Mouse (Mus musculus): ENCODE data around the gene Olfr1047. TPM values are rescaled to one million over a fixed set of nuclear protein-coding genes. Genes with fewer than 3 reads are reported as not detected.

Olfr1047 gene
- polyA plus RNA-seq, 1 experiment from 2014 or later = not detected

GRCm38 (mm10) chr2:86195863-86196262 is 35.3 kb downstream of the Olfr1047 start:
- TF ChIP-seq EP300 (optimal IDR thresholded peaks at IDR 0.05) = no peak
- no peak for TF ChIP-seq CTCF (IDR thresholded peaks at IDR 0.05; ENCODE audit: low read depth)
- H3K9ac ChIP-seq (ENCODE audit: low read length) = no peak overlapping the region
- H3K27me3 ChIP-seq (ENCODE audit: control insufficient read depth, insufficient read depth, low read length) = no peaks in the 10 kb centered on the region
- no peak overlapping the region for H3K4me2 ChIP-seq (replicated peaks; ENCODE audit: low read depth)
- ATAC-seq (ENCODE audit: low FRiP score, low TSS enrichment) (no peak), DNase-seq (ENCODE audit: low spot score) (no peak)
- no peaks in the 10 kb centered on the region for H3K9me3 ChIP-seq (ENCODE audit: control insufficient read depth, low read length)
- WGBS = 41% methylated on average over 1 of the region's 1 CpGs
- H3K4me3 ChIP-seq (ENCODE audit: low read depth, low read length) = no peak overlapping the region
- H3K4me1 ChIP-seq (replicated peaks; ENCODE audit: control insufficient read depth, insufficient read depth) = no peaks in the 10 kb centered on the region
- no peak overlapping the region for H3K27ac ChIP-seq (replicated peaks)
- H3K36me3 ChIP-seq (ENCODE audit: control insufficient read depth, insufficient read depth, low read length) = no peaks in the 10 kb centered on the region

DNA sequence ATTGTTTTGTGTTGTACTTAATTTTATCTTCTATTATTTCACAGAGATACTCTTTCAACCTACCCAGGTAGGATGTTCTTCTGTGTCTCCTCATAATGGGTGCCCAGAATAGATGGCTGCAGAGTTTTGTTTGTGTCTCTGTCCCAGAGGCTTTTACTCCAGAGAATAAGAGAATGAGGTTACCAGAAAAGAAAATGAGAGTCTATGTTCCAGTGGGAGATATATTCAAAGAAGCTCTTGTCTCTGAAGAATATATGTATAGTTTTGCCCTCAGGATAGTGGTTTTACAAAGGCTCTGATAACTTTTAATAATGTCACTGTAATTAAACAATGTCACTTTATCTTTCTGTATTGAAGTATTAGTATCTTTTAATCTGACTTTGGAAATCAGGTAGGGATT is 45.6 kb downstream of the Olfr1047 start, which contains the start of gene Olfr52:
TSS of gene Olfr52 (minus strand) at position 101 of the 400 bp plus-strand sequence.
- no peak for TF ChIP-seq CTCF (IDR thresholded peaks at IDR 0.05; ENCODE audit: low read depth)
- no peak for TF ChIP-seq EP300 (optimal IDR thresholded peaks at IDR 0.05)
- Histone ChIP-seq H3K4me2 (replicated peaks; ENCODE audit: low read depth) (no peak within 1 kb of the TSS), H3K36me3 (ENCODE audit: control insufficient read depth, insufficient read depth, low read length) (no peaks in the 10 kb centered on the region), H3K27me3 (ENCODE audit: control insufficient read depth, insufficient read depth, low read length) (no peaks in the 10 kb centered on the region), H3K27ac (replicated peaks) (no peak within 1 kb of the TSS), H3K4me3 (ENCODE audit: low read depth, low read length) (no peak within 1 kb of the TSS), H3K9me3 (ENCODE audit: control insufficient read depth, low read length) (no peaks in the 10 kb centered on the region), H3K4me1 (replicated peaks; ENCODE audit: control insufficient read depth, insufficient read depth) (no peaks in the 10 kb centered on the region), H3K9ac (ENCODE audit: low read length) (no peak within 1 kb of the TSS)
- ATAC-seq (ENCODE audit: low FRiP score, low TSS enrichment) (no peak), DNase-seq (ENCODE audit: low spot score) (no peak)

DNA sequence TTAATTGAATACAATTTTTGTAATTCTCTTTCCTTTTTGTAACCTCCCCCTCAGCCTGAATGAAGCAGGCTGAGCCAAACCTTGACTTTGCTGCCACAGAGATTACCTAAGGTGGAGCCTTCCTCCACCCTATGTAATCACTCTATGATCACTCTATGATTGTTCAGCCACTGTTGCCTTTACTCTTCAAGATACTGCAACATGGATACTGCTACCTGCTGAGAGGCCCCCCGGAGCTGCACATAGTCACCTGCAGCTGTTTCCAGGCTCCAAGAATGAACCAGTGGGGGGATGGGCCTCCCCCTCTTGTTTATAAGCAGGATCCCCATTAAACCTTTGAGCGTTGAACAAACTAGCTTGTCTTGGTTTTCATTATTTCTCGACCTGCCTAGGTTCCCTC is 51.3 kb downstream of the Olfr1047 start:
- no peaks in the 10 kb centered on the region for H3K4me1 ChIP-seq (replicated peaks; ENCODE audit: control insufficient read depth, insufficient read depth)
- no peak for ATAC-seq (ENCODE audit: low FRiP score, low TSS enrichment)
- H3K9ac ChIP-seq (ENCODE audit: low read length) = no peak overlapping the region
- WGBS = 72% methylated on average over 3 of the region's 3 CpGs
- no peak overlapping the region for H3K27ac ChIP-seq (replicated peaks)
- TF ChIP-seq CTCF (IDR thresholded peaks at IDR 0.05; ENCODE audit: low read depth) (no peak), EP300 (optimal IDR thresholded peaks at IDR 0.05) (no peak)
- no peak overlapping the region for H3K4me2 ChIP-seq (replicated peaks; ENCODE audit: low read depth)
- no peaks in the 10 kb centered on the region for H3K36me3 ChIP-seq (ENCODE audit: control insufficient read depth, insufficient read depth, low read length)
- no peaks in the 10 kb centered on the region for H3K27me3 ChIP-seq (ENCODE audit: control insufficient read depth, insufficient read depth, low read length)
- no peak overlapping the region for H3K4me3 ChIP-seq (ENCODE audit: low read depth, low read length)
- no peaks in the 10 kb centered on the region for H3K9me3 ChIP-seq (ENCODE audit: control insufficient read depth, low read length)
- no peak for DNase-seq (ENCODE audit: low spot score)

DNA sequence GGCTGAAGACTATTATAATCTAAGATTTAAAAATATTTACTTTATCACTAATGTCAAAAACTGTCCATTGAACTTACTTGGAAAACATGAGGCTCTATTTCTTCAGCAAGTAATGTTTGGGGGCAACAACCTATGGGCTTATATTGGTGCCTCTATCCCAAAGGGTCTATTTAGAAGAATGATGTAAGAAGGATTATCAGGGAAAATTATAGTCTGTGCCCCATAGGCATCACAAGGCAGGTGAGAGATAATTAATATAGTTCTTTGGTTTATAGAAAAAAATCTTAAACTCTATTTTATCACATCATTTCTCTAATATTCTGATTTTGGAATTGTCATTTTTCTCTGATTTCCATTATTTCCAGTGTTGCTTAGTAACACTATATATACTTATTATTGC is 53.5 kb downstream of the Olfr1047 start, which contains the start of gene Olfr1044:
TSS of gene Olfr1044 (minus strand) at position 101 of the 400 bp plus-strand sequence.
- Histone ChIP-seq H3K9ac (ENCODE audit: low read length) (no peak within 1 kb of the TSS), H3K36me3 (ENCODE audit: control insufficient read depth, insufficient read depth, low read length) (no peaks in the 10 kb centered on the region), H3K4me3 (ENCODE audit: low read depth, low read length) (no peak within 1 kb of the TSS), H3K9me3 (ENCODE audit: control insufficient read depth, low read length) (no peaks in the 10 kb centered on the region), H3K4me1 (replicated peaks; ENCODE audit: control insufficient read depth, insufficient read depth) (no peaks in the 10 kb centered on the region), H3K27ac (replicated peaks) (no peak within 1 kb of the TSS), H3K27me3 (ENCODE audit: control insufficient read depth, insufficient read depth, low read length) (no peaks in the 10 kb centered on the region), H3K4me2 (replicated peaks; ENCODE audit: low read depth) (no peak within 1 kb of the TSS)
- no peak for TF ChIP-seq CTCF (IDR thresholded peaks at IDR 0.05; ENCODE audit: low read depth)
- TF ChIP-seq EP300 (optimal IDR thresholded peaks at IDR 0.05) = no peak
- DNase-seq (ENCODE audit: low spot score) (no peak), ATAC-seq (ENCODE audit: low FRiP score, low TSS enrichment) (no peak)

Other genes starting within 250 kb of the Olfr1047 start
- not detected in 2 replicates for gene Olfr1031, start 241.1 kb downstream of the Olfr1047 start, polyA plus RNA-seq (2015; fragmentation: Nextera tagmentation; extraction: Ambion mirVana)
- not detected in 2 replicates for gene Olfr1032, start 225.9 kb downstream of the Olfr1047 start, polyA plus RNA-seq (2015; fragmentation: Nextera tagmentation; extraction: Ambion mirVana)
- 1.9 and 2.5 TPM in 2 replicates for gene Olfr1033, start 210.8 kb downstream of the Olfr1047 start, polyA plus RNA-seq (2015; fragmentation: Nextera tagmentation; extraction: Ambion mirVana)
- gene Olfr1034, start 185.5 kb downstream of the Olfr1047 start, polyA plus RNA-seq (2015; fragmentation: Nextera tagmentation; extraction: Ambion mirVana) = 0.01 and 0.02 TPM in 2 replicates
- gene Olfr1036, start 157.4 kb downstream of the Olfr1047 start, polyA plus RNA-seq (2015; fragmentation: Nextera tagmentation; extraction: Ambion mirVana) = not detected in 2 replicates
- not detected in 2 replicates for gene Olfr1037, start 144.0 kb downstream of the Olfr1047 start, polyA plus RNA-seq (2015; fragmentation: Nextera tagmentation; extraction: Ambion mirVana)
- not detected in 2 replicates for gene Olfr1039, start 95.5 kb downstream of the Olfr1047 start, polyA plus RNA-seq (2015; fragmentation: Nextera tagmentation; extraction: Ambion mirVana)
- gene Olfr1040, start 84.7 kb downstream of the Olfr1047 start, polyA plus RNA-seq (2015; fragmentation: Nextera tagmentation; extraction: Ambion mirVana) = not detected in 2 replicates
- 0.01 TPM in 1 of 2 replicates, not detected in the other for gene Olfr1042, start 69.6 kb downstream of the Olfr1047 start, polyA plus RNA-seq (2015; fragmentation: Nextera tagmentation; extraction: Ambion mirVana)
- not detected in 2 replicates for gene Olfr1043, start 63.9 kb downstream of the Olfr1047 start, polyA plus RNA-seq (2015; fragmentation: Nextera tagmentation; extraction: Ambion mirVana)
- gene Olfr1044, start 53.6 kb downstream of the Olfr1047 start, polyA plus RNA-seq (2015; fragmentation: Nextera tagmentation; extraction: Ambion mirVana) = not detected in 2 replicates
- 0.05 TPM in 1 of 2 replicates, not detected in the other for gene Olfr52, start 45.7 kb downstream of the Olfr1047 start, polyA plus RNA-seq (2015; fragmentation: Nextera tagmentation; extraction: Ambion mirVana)
- not detected in 2 replicates for gene Olfr1045, start 28.4 kb downstream of the Olfr1047 start, polyA plus RNA-seq (2015; fragmentation: Nextera tagmentation; extraction: Ambion mirVana)
- gene Olfr1046, start 12.1 kb downstream of the Olfr1047 start, polyA plus RNA-seq (2015; fragmentation: Nextera tagmentation; extraction: Ambion mirVana) = not detected in 2 replicates
- not detected in 2 replicates for gene Olfr1048, start 8.9 kb upstream of the Olfr1047 start, polyA plus RNA-seq (2015; fragmentation: Nextera tagmentation; extraction: Ambion mirVana)
- not detected in 2 replicates for gene Olfr1049, start 26.9 kb upstream of the Olfr1047 start, polyA plus RNA-seq (2015; fragmentation: Nextera tagmentation; extraction: Ambion mirVana)
- gene Olfr1051, start 47.7 kb upstream of the Olfr1047 start, polyA plus RNA-seq (2015; fragmentation: Nextera tagmentation; extraction: Ambion mirVana) = not detected in 2 replicates
- gene Olfr1052, start 61.1 kb upstream of the Olfr1047 start, polyA plus RNA-seq (2015; fragmentation: Nextera tagmentation; extraction: Ambion mirVana) = not detected in 2 replicates
- not detected in 2 replicates for gene Olfr1053, start 83.9 kb upstream of the Olfr1047 start, polyA plus RNA-seq (2015; fragmentation: Nextera tagmentation; extraction: Ambion mirVana)
- gene Olfr1054, start 104.0 kb upstream of the Olfr1047 start, polyA plus RNA-seq (2015; fragmentation: Nextera tagmentation; extraction: Ambion mirVana) = not detected in 2 replicates
- not detected in 2 replicates for gene Olfr1055, start 118.9 kb upstream of the Olfr1047 start, polyA plus RNA-seq (2015; fragmentation: Nextera tagmentation; extraction: Ambion mirVana)
- not detected in 2 replicates for gene Olfr1056, start 131.1 kb upstream of the Olfr1047 start, polyA plus RNA-seq (2015; fragmentation: Nextera tagmentation; extraction: Ambion mirVana)
- not detected in 2 replicates for gene Olfr1057, start 147.0 kb upstream of the Olfr1047 start, polyA plus RNA-seq (2015; fragmentation: Nextera tagmentation; extraction: Ambion mirVana)
- not detected in 2 replicates for gene Olfr1058, start 157.2 kb upstream of the Olfr1047 start, polyA plus RNA-seq (2015; fragmentation: Nextera tagmentation; extraction: Ambion mirVana)
- not detected in 2 replicates for gene Olfr1061, start 182.6 kb upstream of the Olfr1047 start, polyA plus RNA-seq (2015; fragmentation: Nextera tagmentation; extraction: Ambion mirVana)
- gene Olfr1062, start 195.3 kb upstream of the Olfr1047 start, polyA plus RNA-seq (2015; fragmentation: Nextera tagmentation; extraction: Ambion mirVana) = not detected in 2 replicates
- not detected in 2 replicates for gene Olfr1065, start 219.2 kb upstream of the Olfr1047 start, polyA plus RNA-seq (2015; fragmentation: Nextera tagmentation; extraction: Ambion mirVana)
- not detected in 2 replicates for gene Olfr1066, start 224.9 kb upstream of the Olfr1047 start, polyA plus RNA-seq (2015; fragmentation: Nextera tagmentation; extraction: Ambion mirVana)

Measured in stomach, postnatal 0 days (tissue).